8 mouse cellular contexts compared by ENCODE assay signal in genomic region chr5:8797987-8798751, GRCm38 (mm10). TPM values are rescaled to one million over a fixed set of nuclear protein-coding genes. Genes with fewer than 3 reads are reported as not detected.
DNase-seq lines count a peak whose midpoint lies in the region; ATAC-seq and TF ChIP-seq lines count a peak whose summit lies in the region.

Abcb1b (plus strand) TSS chr5:8798147.

- TF ChIP-seq CTCF in gastrocnemius, adult 2 months (IDR thresholded peaks at IDR 0.05): no peak

- H3K4me1 ChIP-seq in hindbrain, embryonic 15.5 days (replicated peaks): 0 out of 2 replicates have a peak, but pooled peaks cover 3% of the 10 kb centered on the region

- intact Hi-C loops in gastrocnemius, adult 2 months (cut with DNase I): no loop called here

- H3K27ac ChIP-seq in gastrocnemius, adult 2 months: peak within 1 kb of the TSS; percentile 81
- no peak within 1 kb of the TSS for H3K27ac ChIP-seq in hindbrain, embryonic 15.5 days (replicated peaks)

- peaks cover 5% of the 10 kb centered on the region; the same call in 1 of the 2 replicates for H3K27me3 ChIP-seq in hindbrain, embryonic 15.5 days

- DNase-seq in gastrocnemius, adult 2 months: peak; percentile 85
- peak; percentile 16 to 52 for DNase-seq in left cerebral cortex, adult 18-20 months (ENCODE audit: low spot score in 2 of 2)
- peak; percentile 64 for DNase-seq in lung, postnatal 36 days
- peak; percentile 70 for DNase-seq in retina, embryonic 14.5 days (ENCODE audit: low spot score)
- DNase-seq in thymus, postnatal 4 days: peak; percentile 51

- peak within 1 kb of the TSS; percentile 83 for H3K4me3 ChIP-seq in gastrocnemius, adult 2 months
- H3K4me3 ChIP-seq in hindbrain, embryonic 15.5 days: peak within 1 kb of the TSS; percentile 55

- peak within 1 kb of the TSS; percentile 97 for H3K4me2 ChIP-seq in hindbrain, embryonic 15.5 days

- WGBS in hindbrain, embryonic 15.5 days: under 1% methylated on average over 48 of the region's 48 CpGs

- H3K36me3 ChIP-seq in hindbrain, embryonic 15.5 days: no peaks in the 10 kb centered on the region

- peak; percentile 86 for ATAC-seq in activated CD4-positive, CD25-positive, alpha-beta regulatory T cell, adult 4 months
- peak; percentile 91 for ATAC-seq in common myeloid progenitor, adult 5-6 weeks (replicated peaks; ENCODE audit: low read depth, poor library complexity, severe bottlenecking)
- peak; percentile 92 for ATAC-seq in hindbrain, embryonic 15.5 days (ENCODE audit: low FRiP score, low read depth)

- no peaks in the 10 kb centered on the region for H3K9me3 ChIP-seq in hindbrain, embryonic 15.5 days

- H3K9ac ChIP-seq in hindbrain, embryonic 15.5 days: peak within 1 kb of the TSS; percentile 44

RNA-seq across cellular contexts. Expression of gene Abcb1b, which starts in this region (rescaled TPM):
- polyA plus RNA-seq in activated CD4-positive, CD25-positive, alpha-beta regulatory T cell, adult 4 months (2017; shearing (Covaris generic)): 10 to 100 TPM; 10.2 to 16.5 TPM
- 39.9 and 43.0 TPM in 2 replicates for total RNA-seq in common myeloid progenitor, adult 5-6 weeks (2017)
- total RNA-seq in gastrocnemius, adult 2 months (2021): 1 to 10 TPM; 7.0 to 7.2 TPM
- 0.63 and 0.83 TPM in 2 replicates for polyA plus RNA-seq in hindbrain, embryonic 15.5 days (2015; fragmentation: Nextera tagmentation; extraction: Ambion mirVana)
- total RNA-seq in left cerebral cortex, adult 18-20 months (2021): 1 to 10 TPM; 1.6 to 2.9 TPM

Comparison
In these comparisons a context has a peak if more than half of its experiments do, and no peak if none do; other contexts are left out.
1. Peak in ATAC-seq, H3K4me3 ChIP-seq, H3K9ac ChIP-seq and H3K4me2 ChIP-seq in hindbrain, embryonic 15.5 days; RNA of the gene not detected or under 1 TPM.
2. DNase-seq: peak in every context shown above with its lines; median percentile 85 in gastrocnemius, adult 2 months; 70 in retina, embryonic 14.5 days; 64 in lung, postnatal 36 days; 51 in thymus, postnatal 4 days; 34 in left cerebral cortex, adult 18-20 months.